Mouse (Mus musculus) liver, embryonic 13.5 days (tissue): ENCODE measurements around the gene Ammecr1. TPM values are rescaled to one million over a fixed set of nuclear protein-coding genes. Genes with fewer than 3 reads are reported as not detected.

Source experiments
- microRNA-seq: library from miRNA; unstranded; fragments of <30 nt; microRNA quantifications from one replicate; pipeline ENCODE4, GENCODE M21; 2016
- polyA plus RNA-seq: library from polyadenylated mRNA; unstranded; fragments of >200 nt; fragmentation: Nextera tagmentation; extraction: Ambion mirVana; gene quantifications from 2 replicates; pipeline ENCODE4 v1.2.1, GENCODE M21; 2015

Gene Ammecr1
- polyA plus RNA-seq, 1 experiment from 2014 or later, result 16.6 TPM

Small RNA genes lying within 50 kb of the gene (microRNA-seq; reads per million reads assigned to microRNA genes)
- not detected for gene Gm44351

Other genes with a start within 250 kb of the Ammecr1 start
- 0.02 TPM in 1 of 2 replicates, not detected in the other for gene Rtl9, start 132.9 kb upstream of the Ammecr1 start, polyA plus RNA-seq